10 mouse cellular contexts compared by ENCODE assay signal in the genomic region with DNA sequence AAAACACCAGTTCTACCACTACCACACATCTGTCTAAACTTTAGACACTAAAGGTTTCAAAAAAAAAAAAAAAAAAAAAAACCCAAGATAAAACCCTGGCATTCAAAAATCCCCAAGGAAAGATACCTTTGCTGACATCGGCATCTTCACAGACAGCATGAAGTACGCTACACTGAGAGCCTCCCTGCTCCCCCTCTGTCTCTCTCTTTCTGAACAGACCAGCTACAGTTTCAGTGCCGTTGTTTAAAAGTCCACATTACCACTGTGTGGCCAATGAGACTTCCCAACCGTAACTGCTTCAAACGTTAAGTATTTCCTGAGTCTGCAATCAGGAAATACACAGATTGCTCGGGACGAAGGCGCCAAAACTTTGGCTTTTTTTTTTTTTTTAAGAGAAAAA.
"Had no signal": no experiment of that assay in that cellular context is flagged by ENCODE, and none has a peak within 500 bp of the region (broad histone marks: within the 10 kb centered on the region; RNA-seq: fewer than 3 reads in every experiment).

No protein-coding gene starts in this region.

- H3K27me3 ChIP-seq: liver, embryonic 12.5 days; lung, embryonic 15.5 days; midbrain, embryonic 15.5 days; neural tube, embryonic 12.5 days had no signal

- H3K9ac ChIP-seq: liver, embryonic 12.5 days; lung, embryonic 15.5 days; midbrain, embryonic 15.5 days; neural tube, embryonic 12.5 days had no signal

- H3K27ac ChIP-seq: layer of hippocampus, adult 2 months; liver, embryonic 12.5 days; lung, embryonic 15.5 days; macrophage; midbrain, embryonic 15.5 days; neural tube, embryonic 12.5 days; stomach, postnatal 0 days had no signal

- H3K4me1 ChIP-seq: liver, embryonic 12.5 days; midbrain, embryonic 15.5 days had no signal

- H3K4me3 ChIP-seq: layer of hippocampus, adult 2 months; liver, embryonic 12.5 days; lung, embryonic 15.5 days; megakaryocyte, embryonic 14.5 days; midbrain, embryonic 15.5 days; neural tube, embryonic 12.5 days had no signal

- H3K4me2 ChIP-seq: liver, embryonic 12.5 days; lung, embryonic 15.5 days; midbrain, embryonic 11.5 days; midbrain, embryonic 15.5 days; neural tube, embryonic 12.5 days had no signal

- ATAC-seq: liver, embryonic 12.5 days had no signal

- H3K9me3 ChIP-seq: liver, embryonic 12.5 days; lung, embryonic 15.5 days; midbrain, embryonic 15.5 days; neural tube, embryonic 12.5 days had no signal

- H3K36me3 ChIP-seq: liver, embryonic 12.5 days; lung, embryonic 15.5 days; midbrain, embryonic 15.5 days; neural tube, embryonic 12.5 days had no signal

- DNase-seq: kidney, postnatal 36 days had no signal
